Mouse (Mus musculus): ENCODE results near the gene Dcpp2. TPM values are rescaled to one million over a fixed set of nuclear protein-coding genes. Genes with fewer than 3 reads are reported as not detected.
"Not testable (repeated sequence)": the region's sequence is repeated elsewhere in the genome, so short reads cannot be mapped to it uniquely, and the experiment has no call there.

Gene Dcpp2
- polyA plus RNA-seq, 1 experiment = not detected

- no peak for TF ChIP-seq GATA1 (IDR thresholded peaks at IDR 0.05; ENCODE audit: low read length)
Measured at GRCm38 (mm10) chr17:23873884-23874856, 6.5 kb upstream of the Dcpp2 start.

- no peak for TF ChIP-seq GATA1 (IDR thresholded peaks at IDR 0.05; ENCODE audit: low read length)
Measured at GRCm38 (mm10) chr17:23876741-23877140, 3.9 kb upstream of the Dcpp2 start.

DNA sequence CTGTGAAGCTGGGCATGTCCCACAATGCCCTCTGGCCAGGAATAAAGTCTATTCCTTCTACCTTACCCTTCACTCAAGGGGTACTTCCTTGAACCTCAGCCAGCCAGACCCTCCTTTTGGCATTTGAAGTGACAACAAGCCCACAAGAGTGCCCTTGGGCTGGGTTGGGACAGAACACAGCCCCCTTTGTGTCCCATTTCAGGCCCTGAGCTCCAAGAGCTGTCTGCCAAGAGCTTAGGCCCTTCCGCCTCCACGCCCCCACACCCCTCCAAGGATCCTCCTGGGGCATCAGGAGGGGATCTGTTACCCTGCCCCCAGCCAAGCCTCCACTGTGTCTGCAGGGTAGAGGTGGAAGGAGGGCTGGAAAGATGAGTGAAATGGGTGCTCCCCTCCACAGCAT lies 3.5 kb upstream of the Dcpp2 start:
- TF ChIP-seq GATA1 (IDR thresholded peaks at IDR 0.05; ENCODE audit: low read length) = no peak

- not testable (repeated sequence) for TF ChIP-seq GATA1 (IDR thresholded peaks at IDR 0.05; ENCODE audit: low read length)
Measured at GRCm38 (mm10) chr17:23917158-23917557, 36.5 kb downstream of the Dcpp2 start, which contains the start of gene Dcpp3. TSS of gene Dcpp3 (plus strand) at chr17:23917458.

GRCm38 (mm10) chr17:23924531-23925007 lies 43.9 kb downstream of the Dcpp2 start:
- TF ChIP-seq GATA1 (IDR thresholded peaks at IDR 0.05; ENCODE audit: low read length) = no peak

- no peak for TF ChIP-seq GATA1 (IDR thresholded peaks at IDR 0.05; ENCODE audit: low read length)
Measured at GRCm38 (mm10) chr17:23925090-23925493, 44.4 kb downstream of the Dcpp2 start.

DNA sequence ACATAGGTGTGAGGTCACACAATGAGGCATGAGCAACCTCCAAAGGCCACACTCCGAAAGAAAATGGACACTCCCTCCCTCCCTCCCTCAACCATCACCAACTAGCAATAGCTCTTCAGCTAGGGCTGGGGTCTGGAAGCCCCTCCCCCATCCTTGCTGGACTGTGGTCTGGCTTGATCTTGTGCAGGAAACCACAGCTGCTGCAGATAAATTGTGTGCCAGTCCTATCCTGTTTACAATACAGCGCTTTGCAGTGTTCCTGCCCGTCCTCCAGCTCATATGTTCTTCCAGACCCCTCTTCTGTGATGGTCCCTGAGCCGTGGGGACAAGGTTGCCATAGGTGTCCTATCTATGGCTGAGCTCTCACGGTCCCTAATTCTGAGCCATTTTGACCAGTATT lies 50.5 kb downstream of the Dcpp2 start:
- TF ChIP-seq GATA1 (IDR thresholded peaks at IDR 0.05; ENCODE audit: low read length) = no peak

DNA sequence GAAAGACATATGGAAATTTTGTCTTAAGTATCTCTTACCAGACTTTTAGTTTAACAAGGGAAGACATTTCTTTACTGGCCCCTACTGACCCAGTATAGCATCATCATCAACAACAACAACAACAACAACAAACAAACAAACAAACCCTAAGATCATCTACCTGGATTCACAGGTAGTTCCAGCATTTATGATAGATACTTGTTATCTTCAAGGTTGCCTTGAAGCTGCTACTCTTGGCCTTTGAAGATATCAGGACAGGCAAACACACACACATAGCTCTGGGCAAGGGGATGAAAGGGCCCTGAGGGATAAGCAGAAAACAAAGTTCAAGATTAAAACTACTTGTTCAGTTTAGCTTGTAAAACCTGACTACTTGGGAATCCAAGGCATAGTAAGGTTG lies 60.7 kb downstream of the Dcpp2 start, which contains the start of gene Sbp:
TSS of gene Sbp (plus strand) at position 301 of the 400 bp plus-strand sequence.
- TF ChIP-seq GATA1 (IDR thresholded peaks at IDR 0.05; ENCODE audit: low read length) = no peak

DNA sequence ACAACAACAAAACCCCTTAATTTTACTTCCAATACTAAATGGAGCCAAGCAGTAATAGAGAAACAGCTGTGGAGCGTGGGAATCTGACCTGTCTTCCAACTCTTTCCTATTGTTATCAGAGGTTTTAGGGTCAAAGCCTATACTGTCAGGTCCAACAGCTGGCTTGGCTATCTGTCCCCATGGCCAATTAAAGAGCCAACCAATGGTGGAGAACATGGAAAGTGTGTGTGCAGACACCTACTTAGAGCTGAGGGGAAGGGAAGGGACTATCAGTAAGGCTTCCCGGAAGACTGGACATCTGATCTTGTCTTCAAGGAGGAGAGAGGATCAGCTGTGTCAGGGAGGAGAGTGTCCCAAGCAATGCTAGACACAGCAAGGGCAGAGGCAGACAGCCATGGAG lies 68.4 kb downstream of the Dcpp2 start:
- no peak for TF ChIP-seq GATA1 (IDR thresholded peaks at IDR 0.05; ENCODE audit: low read length)

Other genes starting within 250 kb of the Dcpp2 start
- not detected in 2 replicates for gene Mmp25, start 235.6 kb upstream of the Dcpp2 start, polyA plus RNA-seq (2012)
- not detected in 2 replicates for gene Bicdl2, start 220.4 kb upstream of the Dcpp2 start, polyA plus RNA-seq (2012)
- 258 and 328 TPM in 2 replicates for gene Hcfc1r1, start 207.3 kb upstream of the Dcpp2 start, polyA plus RNA-seq (2012)
- 96.9 and 107 TPM in 2 replicates for gene Thoc6, start 207.0 kb upstream of the Dcpp2 start, polyA plus RNA-seq (2012)
- 5.5 and 6.2 TPM in 2 replicates for gene Tnfrsf12a, start 203.4 kb upstream of the Dcpp2 start, polyA plus RNA-seq (2012)
- not detected in 2 replicates for gene Cldn6, start 201.6 kb upstream of the Dcpp2 start, polyA plus RNA-seq (2012)
- not detected in 2 replicates for gene Cldn9, start 196.9 kb upstream of the Dcpp2 start, polyA plus RNA-seq (2012)
- gene 1520401A03Rik, start 158.1 kb upstream of the Dcpp2 start, polyA plus RNA-seq (2012) = not detected in 2 replicates
- 104 and 119 TPM in 2 replicates for gene Pkmyt1, start 154.5 kb upstream of the Dcpp2 start, polyA plus RNA-seq (2012)
- gene Paqr4, start 140.0 kb upstream of the Dcpp2 start, polyA plus RNA-seq (2012) = 1.4 and 3.1 TPM in 2 replicates
- gene Kremen2, start 135.0 kb upstream of the Dcpp2 start, polyA plus RNA-seq (2012) = 0.06 and 0.21 TPM in 2 replicates
- 23.5 and 36.1 TPM in 2 replicates for gene Flywch1, start 109.3 kb upstream of the Dcpp2 start, polyA plus RNA-seq (2012)
- not detected in 2 replicates for gene Flywch2, start 94.8 kb upstream of the Dcpp2 start, polyA plus RNA-seq (2012)
- 91.1 and 315 TPM in 2 replicates for gene Srrm2, start 90.3 kb upstream of the Dcpp2 start, polyA plus RNA-seq (2012)
- gene Elob, start 51.7 kb upstream of the Dcpp2 start, polyA plus RNA-seq (2012) = 819 and 1,233 TPM in 2 replicates
- not detected in 2 replicates for gene Prss33, start 44.8 kb upstream of the Dcpp2 start, polyA plus RNA-seq (2012)
- gene Prss32, start 37.0 kb upstream of the Dcpp2 start, polyA plus RNA-seq (2012) = not detected in 2 replicates
- gene Prss41, start 36.7 kb upstream of the Dcpp2 start, polyA plus RNA-seq (2012) = not detected in 2 replicates
- gene Prss21, start 12.8 kb upstream of the Dcpp2 start, polyA plus RNA-seq (2012) = not detected in 2 replicates
- not detected in 2 replicates for gene Dcpp1, start within 50 bp of the Dcpp2 start, polyA plus RNA-seq (2012)
- gene Dcpp3, start 36.6 kb downstream of the Dcpp2 start, polyA plus RNA-seq (2012) = not detected in 2 replicates
- not detected in 2 replicates for gene Sbp, start 60.8 kb downstream of the Dcpp2 start, polyA plus RNA-seq (2012)
- gene Sbpl, start 74.4 kb downstream of the Dcpp2 start, polyA plus RNA-seq (2012) = not detected in 2 replicates
- gene Prss30, start 99.7 kb downstream of the Dcpp2 start, polyA plus RNA-seq (2012) = not detected in 2 replicates
- not detected in 2 replicates for gene Prss22, start 117.2 kb downstream of the Dcpp2 start, polyA plus RNA-seq (2012)
- not detected in 2 replicates for gene Prss27, start 157.3 kb downstream of the Dcpp2 start, polyA plus RNA-seq (2012)
- 21.4 and 25.8 TPM in 2 replicates for gene Kctd5, start 192.6 kb downstream of the Dcpp2 start, polyA plus RNA-seq (2012)

Measured in G1E-ER4 (cell line).